Mouse (Mus musculus): ENCODE measurements around the gene Morn1. TPM values are rescaled to one million over a fixed set of nuclear protein-coding genes. Genes with fewer than 3 reads are reported as not detected.

Morn1 gene
- 6.7 and 7.2 TPM in 2 replicates for polyA plus RNA-seq (2015; fragmentation: Nextera tagmentation; extraction: Ambion mirVana)

DNA sequence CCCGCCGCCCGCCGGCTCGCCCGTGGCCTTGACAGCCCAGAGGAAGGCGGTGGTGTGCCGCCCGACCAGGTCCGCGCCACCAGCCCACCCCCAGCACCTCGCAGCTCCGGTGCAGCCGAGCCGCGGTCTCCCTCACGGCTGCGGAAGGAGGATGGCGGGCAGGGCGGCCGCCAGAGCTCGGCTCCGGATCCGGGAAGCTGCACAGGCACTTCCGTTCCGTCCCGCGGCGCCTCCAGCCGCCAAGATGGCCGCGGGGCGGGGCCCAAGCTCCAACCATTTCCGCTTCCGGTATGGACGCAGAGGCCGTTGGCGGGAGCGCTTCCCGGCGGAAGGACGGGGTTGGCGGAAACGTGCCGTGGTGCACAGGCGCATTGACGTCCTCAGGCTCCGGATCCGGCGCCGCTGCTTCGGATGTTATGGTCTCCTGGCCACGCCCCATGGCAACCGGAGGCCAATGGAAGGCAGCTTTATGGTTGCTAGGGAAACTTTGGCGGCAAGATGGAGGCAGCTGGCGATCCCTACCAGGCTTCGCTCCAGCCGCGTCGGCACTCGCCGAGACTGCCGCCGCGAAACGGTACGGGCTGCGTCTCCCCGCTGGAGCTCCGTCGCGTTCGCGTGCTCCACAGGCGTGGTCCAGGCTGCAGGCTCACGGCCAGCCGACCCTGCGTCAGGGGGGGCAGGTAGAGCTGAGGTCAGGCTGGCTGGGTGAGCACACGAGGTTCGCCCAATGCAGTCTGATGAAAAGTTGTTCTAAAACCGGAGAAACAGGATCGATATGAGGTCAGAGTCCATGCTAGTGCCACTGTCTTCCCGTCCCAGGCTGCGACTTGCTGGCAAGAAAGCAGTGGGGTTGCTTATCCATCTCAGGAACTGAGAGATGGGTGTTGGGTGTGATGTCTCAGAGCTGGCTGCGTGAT, at the start of gene Morn1, which contains the start of gene Rer1:
Gene Morn1 (plus strand): TSS at position 470 of the 917 bp plus-strand sequence.
Gene Rer1 (minus strand): TSS at position 275 of the 917 bp plus-strand sequence.

DNA sequence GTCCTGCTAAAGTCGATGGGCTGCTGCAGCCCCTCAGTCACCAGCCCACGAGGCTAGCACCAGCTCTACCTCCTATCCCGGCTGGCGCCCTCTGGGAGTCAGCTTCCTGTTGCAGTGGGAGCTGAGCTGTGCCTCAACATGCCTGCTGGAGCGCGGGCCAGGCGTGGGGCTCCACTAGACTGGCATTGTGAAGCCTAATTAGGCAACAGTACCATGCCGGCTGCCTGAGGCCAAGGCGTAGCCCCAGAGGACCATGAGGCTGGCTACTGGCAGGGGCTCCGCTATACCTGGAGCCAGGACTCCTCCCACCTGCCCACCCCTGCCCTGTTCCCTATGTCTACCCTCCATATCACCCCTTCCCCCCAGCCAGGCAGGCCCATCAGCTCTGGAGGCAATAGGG, 29.7 kb upstream of the Morn1 start, which contains the start of gene Plch2:
Gene Plch2 (minus strand): TSS at position 61 of the 400 bp plus-strand sequence.

DNA sequence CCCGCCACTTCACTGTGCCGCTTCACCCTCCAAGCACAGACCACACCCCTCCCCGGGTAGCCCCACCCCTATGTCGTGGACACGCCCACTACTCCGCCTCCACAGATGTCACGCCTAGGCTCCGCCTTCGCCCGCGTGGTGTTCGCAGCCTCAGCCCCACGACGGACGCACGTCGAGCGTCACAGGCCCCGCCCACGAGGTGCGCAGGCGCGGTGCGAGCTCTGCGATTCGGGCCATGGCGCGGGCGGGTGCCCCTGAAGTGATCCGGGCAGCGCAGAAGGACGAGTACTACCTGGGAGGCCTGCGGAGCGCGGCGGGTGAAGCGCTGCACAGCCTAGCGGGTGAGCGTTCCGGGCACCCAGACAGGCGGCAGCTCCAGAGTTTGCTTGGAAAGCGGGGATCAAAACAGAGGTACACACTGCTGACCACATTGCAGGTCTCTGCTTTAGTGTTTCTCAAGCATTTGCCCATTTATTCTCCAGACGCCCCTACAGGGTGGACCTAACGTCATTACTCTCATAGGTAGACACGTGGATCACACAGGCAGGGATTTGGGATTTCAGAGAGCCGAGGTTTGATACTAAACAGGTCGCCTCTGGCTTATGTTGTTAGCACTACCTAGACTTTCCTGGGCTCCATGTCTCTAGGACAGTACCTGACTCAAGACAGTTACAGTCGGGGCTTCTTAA, 19.4 kb upstream of the Morn1 start, which contains the start of gene Pex10:
Gene Pex10 (plus strand): TSS at position 183 of the 689 bp plus-strand sequence.

Other genes with a start within 250 kb of the Morn1 start
- gene Ttc34, start 249.1 kb upstream of the Morn1 start, polyA plus RNA-seq (2015; fragmentation: Nextera tagmentation; extraction: Ambion mirVana): 3.0 and 3.8 TPM in 2 replicates
- gene Mmel1, start 217.0 kb upstream of the Morn1 start, polyA plus RNA-seq (2015; fragmentation: Nextera tagmentation; extraction: Ambion mirVana): 0.57 and 1.1 TPM in 2 replicates
- gene Fam213b, start 187.4 kb upstream of the Morn1 start, polyA plus RNA-seq (2015; fragmentation: Nextera tagmentation; extraction: Ambion mirVana): 90.3 and 99.4 TPM in 2 replicates
- gene Tnfrsf14, start 158.0 kb upstream of the Morn1 start, polyA plus RNA-seq (2015; fragmentation: Nextera tagmentation; extraction: Ambion mirVana): 0.33 and 0.54 TPM in 2 replicates
- 117 and 132 TPM in 2 replicates for gene Hes5, start 125.7 kb upstream of the Morn1 start, polyA plus RNA-seq (2015; fragmentation: Nextera tagmentation; extraction: Ambion mirVana)
- 28.6 and 29.7 TPM in 2 replicates for gene Pank4, start 122.5 kb upstream of the Morn1 start, polyA plus RNA-seq (2015; fragmentation: Nextera tagmentation; extraction: Ambion mirVana)
- gene Plch2, start 29.8 kb upstream of the Morn1 start, polyA plus RNA-seq (2015; fragmentation: Nextera tagmentation; extraction: Ambion mirVana): 12.6 and 15.3 TPM in 2 replicates
- 16.2 and 19.1 TPM in 2 replicates for gene Pex10, start 19.6 kb upstream of the Morn1 start, polyA plus RNA-seq (2015; fragmentation: Nextera tagmentation; extraction: Ambion mirVana)
- gene Rer1, start 195 bp upstream of the Morn1 start, polyA plus RNA-seq (2015; fragmentation: Nextera tagmentation; extraction: Ambion mirVana): 128 and 140 TPM in 2 replicates
- 11.4 and 12.1 TPM in 2 replicates for gene Ski, start 136.0 kb downstream of the Morn1 start, polyA plus RNA-seq (2015; fragmentation: Nextera tagmentation; extraction: Ambion mirVana)
- 63.2 and 64.3 TPM in 2 replicates for gene Faap20, start 163.2 kb downstream of the Morn1 start, polyA plus RNA-seq (2015; fragmentation: Nextera tagmentation; extraction: Ambion mirVana)